Mouse (Mus musculus) c-Kit-positive CD71-negative TER-119-negative erythroid progenitor cells, embryonic 14.5 days (primary cell): ENCODE measurements at regions not wholly inside any gene's neighbourhood (a gene's known extent, or its start where the extent isn't known, plus 50 kb on each side); places are given as distances from the start of the nearest gene placed in this dataset.

Experiments
- DNase-seq: peaks from one replicate; pipeline ENCODE4 v3.0.0-alpha.2; 2013; ENCODE audit warnings: low read depth

DNA sequence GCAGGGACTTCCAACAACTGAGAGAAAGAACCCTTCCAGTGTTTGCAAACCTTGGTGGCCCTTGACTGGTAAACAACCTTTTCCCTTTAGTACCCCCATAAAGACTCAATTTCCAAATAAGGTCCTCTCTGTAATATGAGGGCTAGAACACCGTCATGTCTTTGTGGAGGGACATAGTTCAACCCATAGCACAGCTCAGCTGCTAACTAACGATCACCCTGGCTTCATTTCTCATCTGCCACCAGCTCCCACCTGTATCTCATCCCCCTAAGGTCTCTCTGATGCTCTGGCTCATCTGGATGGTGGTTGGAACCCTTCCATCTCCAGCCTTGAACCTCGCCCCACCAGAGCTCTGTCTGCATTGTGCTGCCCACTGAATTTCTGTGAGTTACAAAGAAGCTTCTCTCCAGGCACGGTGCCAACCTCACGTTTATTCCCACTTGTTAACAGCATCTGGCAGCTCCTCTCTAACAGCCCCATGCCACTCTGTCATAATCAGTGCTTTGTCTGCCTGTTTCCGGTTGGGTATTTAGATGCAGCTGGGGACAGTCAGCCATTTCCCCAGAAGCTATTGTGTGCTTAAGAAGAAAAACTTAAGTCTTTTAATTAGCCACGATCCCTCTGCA lies 137.0 kb upstream of the Cdh5 start:
- DNase-seq: no peak

DNA sequence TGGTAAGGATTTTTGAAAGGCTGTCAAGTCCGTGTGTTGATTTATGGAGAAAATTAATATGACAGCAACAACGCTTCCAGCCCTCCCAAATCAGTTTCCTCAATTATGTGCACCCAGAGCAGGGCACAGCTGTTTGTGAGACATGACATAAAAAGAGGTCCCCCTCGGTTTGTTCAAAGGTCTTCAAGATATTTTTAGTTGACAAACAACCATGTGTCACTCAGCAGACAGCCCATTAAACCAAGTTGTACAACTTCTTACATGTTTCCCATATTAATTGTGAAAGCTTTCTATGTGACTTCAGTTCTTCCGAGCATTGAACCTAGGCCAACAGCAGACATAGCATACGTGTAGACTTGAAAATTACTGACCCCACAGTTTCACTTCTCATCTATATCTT lies 131.5 kb upstream of the Cdh5 start:
- DNase-seq: no peak

DNA sequence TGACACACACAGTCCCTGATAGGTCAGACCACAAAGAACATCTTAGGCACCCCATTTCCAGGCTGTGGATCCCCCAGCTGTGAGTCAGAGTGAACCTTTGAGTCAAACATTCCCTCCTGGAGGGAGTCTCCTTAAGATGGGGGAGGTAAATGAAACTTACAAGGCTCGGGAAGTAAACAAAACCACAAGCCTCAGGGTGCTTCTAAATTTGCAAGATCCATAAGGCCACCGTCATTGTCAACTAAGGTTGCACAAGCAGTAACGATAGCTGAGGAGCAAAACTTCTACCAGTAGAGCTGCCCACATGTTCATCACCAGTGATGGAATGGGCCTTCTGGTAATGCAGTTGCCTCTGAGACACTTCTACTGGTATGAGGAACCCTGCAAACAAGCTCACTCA lies 130.9 kb upstream of the Cdh5 start:
- no peak for DNase-seq

DNA sequence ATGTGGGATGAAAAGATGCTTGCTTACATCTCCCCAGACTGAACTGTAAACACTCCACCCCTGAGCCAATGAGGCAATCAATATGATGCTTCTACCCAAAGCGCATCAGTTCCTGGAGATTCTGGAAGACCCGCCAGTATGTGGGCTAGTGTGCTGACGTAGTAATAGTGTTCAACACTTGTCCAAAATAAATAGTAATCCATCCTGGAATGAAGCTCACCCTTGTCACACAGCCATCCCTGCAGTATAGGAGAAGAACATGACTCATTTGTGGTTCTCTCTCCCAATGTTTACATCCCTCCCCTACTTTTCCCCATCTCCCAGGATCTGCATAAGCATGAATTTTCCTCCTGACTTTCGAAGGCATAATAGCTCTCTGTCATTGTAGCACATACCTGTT lies 130.5 kb upstream of the Cdh5 start:
- DNase-seq: no peak

DNA sequence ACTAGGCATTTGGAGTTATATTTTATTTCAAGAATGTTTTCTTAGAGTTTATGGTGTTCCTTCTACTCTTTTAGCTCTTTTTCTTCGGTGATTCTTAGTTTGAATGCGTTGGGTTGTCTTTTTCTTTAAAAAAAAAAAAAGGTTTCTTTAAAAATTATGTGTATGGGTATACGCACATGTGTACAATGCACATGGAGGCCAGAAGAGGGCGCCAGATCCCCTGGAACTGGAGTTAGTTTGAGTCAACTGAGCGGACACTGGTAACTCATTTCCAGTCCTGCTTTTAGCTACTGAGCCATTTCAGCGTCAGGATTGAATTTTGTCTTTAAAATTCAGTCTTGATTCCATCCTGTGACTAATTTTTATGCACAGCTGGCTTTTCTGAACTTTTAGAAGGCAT lies 124.9 kb upstream of the Cdh5 start:
- DNase-seq: no peak

DNA sequence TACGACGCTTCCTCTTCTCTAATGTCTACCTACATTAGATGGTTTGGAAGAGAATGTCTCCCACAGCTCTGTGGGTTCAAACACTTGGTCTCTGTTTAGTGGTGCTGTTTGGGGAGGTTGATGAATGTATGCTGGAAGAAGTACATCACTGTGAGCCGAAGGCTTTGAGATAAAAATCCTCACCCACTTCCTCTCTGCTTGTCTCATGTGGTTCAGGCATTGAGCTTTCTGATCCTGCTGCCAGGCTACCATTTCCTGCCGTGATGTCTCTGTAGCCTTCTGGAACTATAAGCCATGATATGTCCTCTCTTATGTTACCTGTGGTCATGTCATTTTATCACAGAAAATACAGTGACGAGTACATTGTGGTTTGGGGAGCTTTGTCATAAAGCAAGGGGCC lies 122.5 kb upstream of the Cdh5 start:
- no peak for DNase-seq

DNA sequence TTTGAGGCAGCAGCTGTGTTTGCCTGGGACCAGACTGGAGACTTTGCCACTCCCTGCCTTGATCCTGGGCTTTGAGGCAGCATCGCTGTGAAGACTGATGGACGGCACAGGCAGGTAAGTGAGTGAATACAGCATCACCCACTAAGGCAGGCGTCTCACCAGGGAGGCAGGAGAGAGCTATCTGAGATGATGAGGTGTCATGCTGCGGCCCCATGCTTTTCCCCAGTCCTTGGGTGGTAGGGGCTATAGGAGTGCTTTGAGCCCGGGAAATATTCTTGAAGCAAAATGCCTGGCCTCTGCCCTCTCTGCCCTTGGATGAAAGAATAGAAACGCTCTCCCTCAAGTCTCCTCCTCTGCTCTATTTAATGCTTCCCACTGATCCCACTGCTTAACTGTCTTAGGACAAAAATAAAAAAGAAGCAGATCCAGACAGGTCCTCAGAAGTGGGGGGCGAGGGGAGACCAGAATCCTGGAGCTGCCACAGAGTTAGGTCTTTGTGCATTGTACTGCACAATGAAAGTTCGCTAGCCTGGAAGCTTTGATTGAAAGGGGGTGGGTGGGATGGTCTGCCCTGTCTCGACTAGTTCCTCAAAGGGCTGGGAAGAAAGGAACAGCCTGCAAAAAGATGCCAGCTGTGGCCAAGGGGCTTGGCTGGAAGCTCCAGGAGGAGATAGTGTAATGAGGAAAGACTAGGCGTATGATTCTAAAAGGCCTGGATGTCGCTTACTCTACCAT lies 117.4 kb upstream of the Cdh5 start:
- no peak for DNase-seq

DNA sequence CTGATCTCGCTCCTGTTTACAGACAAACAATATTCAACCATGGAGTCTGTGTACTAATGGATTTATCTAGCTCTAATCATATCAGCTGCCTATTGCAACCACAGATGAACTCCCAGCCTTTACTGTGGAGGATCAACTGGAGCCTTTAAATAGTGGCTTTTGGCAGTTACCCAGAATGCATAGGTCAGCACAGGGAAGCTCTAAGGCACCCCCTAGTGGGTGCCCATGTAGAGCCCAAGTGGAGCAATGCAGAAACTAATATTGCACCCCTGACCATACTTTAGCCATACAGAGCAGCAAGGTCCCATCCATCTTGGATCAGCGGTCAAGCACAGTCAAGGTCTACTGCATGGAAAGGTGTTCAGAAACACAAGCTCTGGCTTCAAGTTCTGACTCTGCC lies 115.8 kb upstream of the Cdh5 start:
- DNase-seq: no peak

DNA sequence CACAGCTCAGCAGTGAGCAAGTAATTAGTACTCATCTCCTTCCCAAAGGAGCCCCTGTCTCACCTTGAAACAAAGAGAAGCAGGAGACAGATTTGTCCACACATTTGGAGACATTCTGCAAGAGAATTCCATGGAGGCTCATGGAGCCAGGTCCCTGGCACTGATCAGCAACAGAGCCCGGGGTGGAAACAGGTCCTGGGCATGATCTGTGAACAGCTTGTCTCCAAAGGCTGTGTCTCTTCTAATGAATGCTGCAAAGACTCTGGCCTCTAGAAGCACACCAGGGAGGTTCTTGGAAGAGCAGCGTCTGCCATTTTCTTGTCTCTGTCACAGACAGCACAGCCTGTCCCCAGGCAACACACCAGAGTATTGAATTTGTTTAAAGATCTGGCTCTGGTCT lies 107.5 kb upstream of the Cdh5 start:
- DNase-seq: no peak

DNA sequence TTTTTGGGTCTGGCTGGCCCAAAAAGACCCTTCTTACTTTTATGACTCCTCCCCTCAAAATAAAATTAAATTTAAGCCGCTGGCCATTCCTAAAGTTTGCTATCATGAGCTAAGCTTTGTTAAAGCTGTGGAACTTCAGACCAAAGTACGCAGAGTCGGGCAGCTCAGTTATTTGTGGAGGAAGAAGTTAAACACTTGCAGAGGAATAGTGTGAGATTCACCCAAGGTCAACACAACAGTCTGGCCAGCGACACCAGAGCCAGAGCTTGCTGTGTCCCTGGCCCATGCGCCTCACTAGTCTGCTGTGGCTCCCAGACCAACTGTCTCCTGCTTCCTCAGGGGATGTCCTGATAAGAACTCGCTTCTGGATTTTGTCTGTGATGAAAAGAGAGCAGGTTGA lies 103.3 kb upstream of the Cdh5 start:
- no peak for DNase-seq

DNA sequence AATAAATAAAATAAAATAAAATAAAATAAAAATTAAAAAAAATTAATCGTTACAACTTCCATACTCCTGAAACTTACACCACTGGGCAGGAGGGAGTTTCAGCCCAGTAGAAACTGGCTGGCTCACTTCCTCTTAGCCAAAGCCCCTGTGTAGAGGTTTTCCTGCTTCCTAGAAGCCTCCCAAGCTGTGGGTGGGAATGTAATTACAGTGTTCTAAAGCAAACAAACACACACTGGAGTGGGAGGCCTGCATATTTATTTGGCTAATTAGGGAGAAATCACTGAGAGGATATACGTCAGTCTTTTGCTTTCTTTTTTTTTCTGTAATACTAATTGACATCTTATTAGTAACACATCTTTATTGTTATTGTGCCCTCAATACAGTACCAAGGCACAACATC lies 94.2 kb upstream of the Cdh5 start:
- no peak for DNase-seq

DNA sequence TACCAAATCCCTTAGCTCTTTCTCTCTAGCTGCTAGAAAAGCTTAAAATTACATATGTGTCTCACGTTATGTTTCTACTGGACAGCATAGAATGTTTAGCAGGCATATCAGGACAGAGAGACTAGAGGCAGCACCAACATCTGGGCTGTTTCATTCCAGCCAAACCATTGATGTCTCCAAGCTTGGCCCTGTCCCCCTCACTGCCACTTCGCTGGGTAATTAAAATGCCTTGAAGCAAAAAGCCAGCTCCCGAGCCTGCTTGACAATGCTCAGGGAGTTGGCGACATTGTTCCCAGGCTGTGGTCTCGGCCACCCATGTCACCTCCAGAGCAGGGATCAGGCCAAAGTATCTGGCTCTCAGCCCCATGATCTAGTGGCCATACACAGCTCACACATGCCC lies 92.7 kb upstream of the Cdh5 start:
- DNase-seq: no peak

DNA sequence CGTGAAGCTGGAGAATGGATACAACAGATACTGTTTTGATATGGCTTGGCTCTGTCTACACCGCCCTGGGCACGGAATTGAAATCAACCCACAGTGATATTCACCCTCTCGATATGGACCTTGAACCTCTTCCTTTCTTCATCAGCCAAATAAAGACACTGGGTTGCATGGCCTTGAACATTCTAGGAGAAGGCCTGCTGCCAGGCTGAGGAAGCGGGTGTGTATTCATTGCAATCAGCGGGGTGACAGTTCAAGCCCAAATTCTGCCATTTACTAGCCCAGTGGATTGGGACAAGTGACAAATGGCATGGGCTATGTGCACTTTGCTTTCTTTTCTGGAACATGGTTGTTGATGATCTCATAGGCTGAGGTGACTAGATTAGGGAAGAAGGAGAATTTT lies 92.1 kb upstream of the Cdh5 start:
- DNase-seq: no peak

DNA sequence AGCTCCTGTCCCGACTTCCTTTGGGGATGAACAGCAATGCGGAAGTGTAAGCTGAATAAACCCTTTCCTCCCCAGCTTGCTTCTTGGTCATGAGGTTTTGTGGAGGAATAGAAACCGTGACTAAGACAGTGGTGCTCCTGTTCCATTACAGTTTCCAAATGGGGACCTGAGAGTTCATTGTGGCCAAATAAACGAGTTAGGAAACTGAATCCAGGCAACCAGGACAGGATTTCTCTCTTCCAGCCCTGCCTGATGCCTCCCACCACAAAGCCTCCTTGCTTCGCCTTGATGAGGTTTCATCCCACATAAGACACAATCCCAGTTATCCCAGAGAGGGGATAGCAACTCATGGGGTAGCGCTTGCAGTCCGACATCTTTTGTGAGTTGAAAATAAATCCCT lies 79.2 kb upstream of the Cdh5 start:
- no peak for DNase-seq

DNA sequence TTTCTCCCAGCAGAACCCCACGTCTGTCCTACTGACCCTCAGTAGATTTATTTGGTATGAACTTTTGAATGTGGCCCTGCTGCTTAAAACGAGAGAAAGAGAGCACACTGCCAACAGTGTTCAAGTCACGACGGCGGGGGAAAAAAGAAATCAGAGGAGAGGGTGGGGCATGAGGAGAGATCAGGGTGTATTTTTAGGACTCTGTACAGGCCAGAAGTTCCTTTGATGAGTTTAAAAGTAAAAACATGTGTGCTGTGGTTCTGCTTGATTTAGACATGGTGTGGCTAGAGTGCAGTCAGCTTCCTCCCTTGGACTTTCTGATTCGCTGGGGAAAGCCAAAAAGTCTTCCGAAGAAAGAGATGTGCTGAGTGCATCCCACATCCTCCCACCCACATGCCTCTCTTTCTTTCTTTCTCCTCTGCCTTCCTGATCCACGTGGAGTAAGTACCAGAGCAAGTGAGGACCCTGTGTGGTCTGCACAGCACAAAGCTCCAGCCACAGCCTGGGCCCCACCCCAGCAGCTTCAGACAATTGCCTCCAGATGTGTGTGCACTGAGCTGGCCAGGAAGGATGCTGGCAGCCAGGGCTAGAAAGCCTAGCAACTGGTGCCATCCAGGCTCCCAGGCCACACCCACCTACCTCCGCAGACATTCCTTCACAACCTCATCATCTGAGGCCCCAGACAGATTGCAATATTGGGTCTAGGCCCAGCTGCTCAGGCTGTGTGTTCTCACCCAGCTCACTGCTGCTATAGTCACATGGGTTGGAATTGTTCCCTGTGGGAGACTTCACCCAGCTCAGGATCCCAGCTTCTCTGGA lies 78.5 kb upstream of the Cdh5 start:
- no peak for DNase-seq

DNA sequence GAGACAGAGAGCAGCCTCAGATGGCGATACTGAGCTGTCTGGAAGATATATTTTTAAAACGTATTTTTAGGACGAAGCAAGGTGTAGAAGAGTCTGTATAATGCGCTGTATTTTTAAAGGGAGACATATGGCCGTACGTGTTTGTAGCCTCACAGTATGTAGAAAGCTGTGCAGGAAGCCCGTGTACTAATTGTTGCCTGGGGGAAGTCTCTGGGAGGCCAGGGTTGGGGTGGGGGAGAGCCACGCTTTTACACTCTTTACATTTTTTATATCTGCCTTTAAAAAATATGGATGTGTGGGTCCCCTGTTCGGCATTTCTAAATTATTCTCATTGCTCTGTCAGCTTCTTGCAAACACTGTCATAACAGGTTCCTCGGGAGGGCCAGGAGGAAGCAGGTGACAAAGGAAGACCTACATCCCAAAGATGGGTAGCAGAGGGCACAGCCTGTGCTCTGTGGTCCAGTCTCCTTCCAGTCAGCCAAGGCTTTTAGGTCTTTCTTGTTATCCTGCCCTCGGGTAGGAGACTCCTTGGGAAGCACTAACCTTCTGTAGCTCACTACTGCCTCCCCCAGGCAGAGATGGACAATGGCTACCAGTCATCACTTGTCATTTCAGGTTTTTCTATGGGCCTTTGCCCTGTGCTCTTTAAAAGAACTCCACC lies 74.1 kb upstream of the Cdh5 start:
- DNase-seq: no peak

DNA sequence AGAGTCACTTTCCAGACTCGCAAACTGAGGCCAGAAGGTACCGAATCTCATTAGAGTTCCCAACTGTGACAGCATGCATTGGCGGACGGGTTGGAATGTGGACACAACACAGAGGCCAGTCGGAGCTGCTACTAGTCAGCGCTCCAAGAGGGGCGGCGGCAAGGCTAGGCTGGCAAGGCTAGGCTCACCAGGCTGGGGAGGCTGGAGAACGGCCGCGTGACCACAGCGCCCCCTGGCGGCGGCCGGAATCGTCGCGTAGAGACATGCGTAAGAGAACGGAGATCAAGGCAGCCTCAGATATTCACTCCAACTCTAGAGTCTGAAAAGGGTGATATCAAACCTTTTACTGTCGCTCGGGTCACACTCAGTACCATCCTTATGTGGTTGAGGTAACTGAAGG lies 72.8 kb upstream of the Cdh5 start:
- peak; percentile 40 for DNase-seq

DNA sequence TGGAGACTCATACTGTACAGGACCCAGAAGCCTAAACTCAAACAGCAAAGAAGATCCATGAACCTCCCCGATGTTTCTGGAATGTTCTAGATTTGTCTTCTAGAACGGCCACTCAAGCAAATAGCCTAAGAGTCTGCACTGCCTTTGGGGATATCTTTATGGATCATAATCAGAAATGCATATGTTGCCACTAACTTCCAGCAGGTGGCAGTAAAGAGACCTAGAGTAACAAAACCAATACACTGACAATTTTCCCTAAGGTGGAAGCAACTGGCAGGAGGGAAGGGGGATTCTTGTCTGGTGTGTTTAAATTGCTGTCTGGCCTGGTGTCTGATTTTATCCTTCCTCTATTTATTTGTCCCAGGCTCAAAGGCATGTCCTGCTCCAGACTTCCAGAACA lies 69.2 kb upstream of the Cdh5 start:
- peak; percentile 17 for DNase-seq

DNA sequence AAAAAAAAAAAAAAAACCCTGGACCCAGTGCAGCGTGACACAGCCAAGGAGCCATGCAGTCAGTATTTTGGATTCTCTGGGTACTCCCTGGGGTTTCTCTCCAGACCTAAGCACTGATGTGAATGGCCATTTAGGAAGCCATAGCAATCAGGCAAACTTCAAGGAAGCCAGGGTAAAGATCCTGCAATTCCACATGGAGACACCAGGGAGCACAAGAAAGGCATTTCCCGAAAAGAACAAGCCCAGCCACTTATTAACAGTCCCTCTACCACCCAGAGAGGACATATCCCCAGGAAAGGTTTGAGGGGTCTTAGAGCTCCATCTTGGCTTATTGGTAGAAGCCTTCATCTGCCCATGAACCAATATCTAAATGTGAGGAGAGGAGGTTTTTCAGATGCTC lies 68.3 kb upstream of the Cdh5 start:
- DNase-seq: no peak

DNA sequence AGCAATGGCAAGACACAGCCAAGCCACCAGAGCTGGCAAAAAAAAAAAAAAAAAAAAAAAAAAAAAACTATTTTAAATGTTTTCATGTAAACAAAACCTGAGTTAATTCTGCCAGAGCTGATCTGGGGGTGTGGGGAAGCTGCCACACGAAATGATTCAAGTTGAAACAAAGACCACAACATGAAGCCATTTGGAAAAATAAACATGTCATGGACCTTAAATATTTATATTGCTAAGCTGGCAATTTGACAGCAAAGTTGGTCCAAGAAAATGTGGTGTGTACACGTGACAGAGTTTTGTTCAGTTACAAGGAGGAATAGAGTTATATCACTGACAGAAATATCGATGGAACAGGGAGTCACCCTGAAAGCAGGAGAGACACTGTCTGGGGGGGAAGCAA lies 67.1 kb upstream of the Cdh5 start:
- DNase-seq: no peak

DNA sequence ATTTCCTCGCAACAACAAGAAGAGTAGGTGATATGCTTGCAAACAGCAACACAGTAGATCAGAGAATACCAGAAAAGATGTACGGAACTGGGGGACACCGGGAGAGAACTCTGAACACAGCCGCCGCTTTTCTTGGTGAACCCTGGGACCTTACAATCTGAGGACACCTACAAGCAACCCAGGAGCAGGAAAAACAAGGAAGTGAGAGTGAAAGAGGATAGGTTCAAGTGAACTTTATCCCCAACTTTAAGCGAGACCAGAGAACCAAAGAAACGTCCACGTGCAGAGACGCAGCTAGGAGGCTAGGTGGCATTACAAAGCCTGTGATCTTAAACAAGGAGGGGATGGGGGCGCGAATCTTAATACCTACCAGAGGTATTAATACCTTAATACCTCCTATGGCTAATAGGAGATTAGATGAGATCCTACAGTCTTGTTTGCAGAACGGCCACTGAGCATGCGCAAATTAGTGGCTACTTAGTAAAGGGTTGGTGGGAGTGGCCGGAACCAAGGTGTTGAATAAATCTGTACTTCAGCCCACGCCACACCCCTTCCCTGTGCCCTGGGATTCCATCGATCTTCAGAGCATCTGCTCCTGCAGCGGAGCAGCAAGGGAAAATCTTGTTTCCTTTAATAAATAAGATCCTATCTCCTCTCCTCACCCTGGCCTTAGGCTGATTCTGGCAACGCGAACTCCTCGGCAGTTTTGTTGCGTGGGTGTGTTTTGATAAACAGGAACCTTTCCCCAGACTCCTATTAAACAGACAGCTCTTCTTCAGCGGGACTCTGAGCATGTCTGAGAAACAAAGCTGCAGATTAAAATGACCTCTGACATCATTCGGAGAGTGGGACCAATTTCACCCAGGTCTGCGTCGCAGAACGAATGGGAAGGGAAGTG lies 64.6 kb upstream of the Cdh5 start:
- DNase-seq: no peak

DNA sequence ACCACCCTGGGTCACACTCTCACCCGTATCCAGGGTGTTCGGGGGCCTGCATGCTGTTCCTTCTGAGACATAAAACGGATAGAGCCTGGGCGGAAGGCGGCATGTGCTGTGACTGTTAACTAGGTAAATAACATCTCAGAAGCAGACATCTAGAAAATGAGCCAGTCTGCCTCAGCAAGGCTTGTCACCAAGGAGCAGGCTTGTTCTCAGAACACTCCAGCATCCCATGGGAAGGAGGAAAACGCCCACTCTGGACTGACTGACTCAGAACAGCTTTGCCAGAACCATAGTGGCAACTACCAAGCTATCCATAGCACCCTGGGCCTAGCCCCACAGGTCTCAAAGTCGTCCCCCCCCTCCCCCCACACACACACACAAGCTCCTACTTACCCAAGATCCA lies 63.8 kb upstream of the Cdh5 start:
- DNase-seq: no peak
